ENCODE assay signal across 9 mouse cellular contexts in the genomic region with DNA sequence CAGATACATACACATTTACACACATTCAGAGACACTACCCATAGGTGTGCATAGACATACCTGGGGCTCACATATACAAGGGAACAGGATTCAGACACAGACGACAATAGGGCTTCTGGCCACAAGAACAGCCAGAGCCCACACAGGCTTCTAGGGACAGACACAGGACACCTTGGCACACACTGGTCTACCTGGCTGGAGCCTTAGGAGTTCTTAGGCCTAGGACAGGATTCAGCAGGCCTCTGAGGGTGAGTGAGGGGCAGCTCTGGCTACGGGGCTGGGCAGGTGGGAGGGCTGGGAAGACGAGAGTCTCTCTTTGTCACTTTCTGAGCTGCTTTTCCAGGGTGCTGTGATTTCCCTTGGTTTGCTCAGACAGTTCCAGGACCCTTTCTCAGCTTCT. TPM values are rescaled to one million over a fixed set of nuclear protein-coding genes. Genes with fewer than 3 reads are reported as not detected.
DNase-seq lines count a peak whose midpoint lies in the region; ATAC-seq and TF ChIP-seq lines count a peak whose summit lies in the region.
"Had no signal": no experiment of that assay in that cellular context is flagged by ENCODE, and none has a peak within 500 bp of the region (broad histone marks: within the 10 kb centered on the region; RNA-seq: fewer than 3 reads in every experiment).

No protein-coding gene starts in this region.

- intact Hi-C loops in gastrocnemius, postnatal 36 days (cut with DNase I): loop anchor here (5.0 kb wide), 1 partner anchor 316 kb away; no protein-coding TSS in a partner anchor

- DNase-seq in kidney, adult 2 months: no peak
- DNase-seq in kidney, adult 18-20 months: no peak
- DNase-seq in liver, postnatal 0 days: no peak
- DNase-seq in adipocyte (ENCODE audit: low spot score): no peak
- DNase-seq in gastrocnemius, postnatal 36 days: no peak
- DNase-seq in adrenal gland, postnatal 36 days: no peak
- DNase-seq: cerebellum, postnatal 10 days had no signal

- TF ChIP-seq EP300 in liver, postnatal 0 days (IDR thresholded peaks at IDR 0.05; ENCODE audit: low read depth): no peak

- no peaks in the 10 kb centered on the region for H3K9me3 ChIP-seq in heart, embryonic 15.5 days (replicated peaks)
- H3K9me3 ChIP-seq in liver, postnatal 0 days (ENCODE audit: low read length): no peaks in the 10 kb centered on the region

- H3K27me3 ChIP-seq in kidney, adult 2 months (replicated peaks; ENCODE audit: control insufficient read depth, insufficient read depth, low read length): no peaks in the 10 kb centered on the region
- no peaks in the 10 kb centered on the region for H3K27me3 ChIP-seq in heart, embryonic 15.5 days
- no peaks in the 10 kb centered on the region for H3K27me3 ChIP-seq in liver, postnatal 0 days (ENCODE audit: insufficient read depth, low read length)

- no peak for TF ChIP-seq POLR2A in kidney, adult 2 months (IDR thresholded peaks at IDR 0.05; ENCODE audit: low read depth, low read length)
- TF ChIP-seq POLR2A in bone marrow macrophage, adult 2 months (IDR thresholded peaks at IDR 0.05; ENCODE audit: borderline replicate concordance, low read depth, low read length): no peak

- 41% methylated on average over 3 of the region's 3 CpGs for WGBS in kidney, adult 2 months
- 47% methylated on average over 3 of the region's 3 CpGs for WGBS in heart, embryonic 15.5 days
- WGBS in liver, postnatal 0 days (ENCODE audit: insufficient replicate concordance): 43% methylated on average over 3 of the region's 3 CpGs

- peak overlapping the region; percentile 79 for H3K27ac ChIP-seq in kidney, adult 2 months (ENCODE audit: insufficient read depth, low read depth, low read length)
- peak overlapping the region; percentile 88 for H3K27ac ChIP-seq in bone marrow macrophage, adult 2 months (ENCODE audit: insufficient read depth, low read depth, low read length)
- peak overlapping the region; percentile 79 for H3K27ac ChIP-seq in heart, embryonic 15.5 days
- H3K27ac ChIP-seq in liver, postnatal 0 days (ENCODE audit: low read depth): peak overlapping the region; percentile 95

- H3K36me3 ChIP-seq in kidney, adult 2 months (ENCODE audit: control insufficient read depth, insufficient read depth, low read length): no peaks in the 10 kb centered on the region
- no peaks in the 10 kb centered on the region for H3K36me3 ChIP-seq in heart, embryonic 15.5 days
- H3K36me3 ChIP-seq in liver, postnatal 0 days (replicated peaks; ENCODE audit: insufficient read depth, low read length): peaks cover 12% of the 10 kb centered on the region

- H3K9ac ChIP-seq in heart, embryonic 15.5 days: peak overlapping the region; percentile 52
- peak overlapping the region; percentile 64 for H3K9ac ChIP-seq in liver, postnatal 0 days (replicated peaks)

- no peak for ATAC-seq in heart, embryonic 15.5 days (replicated peaks; ENCODE audit: insufficient number of reproducible peaks, insufficient read depth, low FRiP score, low read depth)
- ATAC-seq in liver, postnatal 0 days: peak; percentile 1; the same call in 1 of the 2 replicates

- H3K4me2 ChIP-seq in heart, embryonic 15.5 days: peak overlapping the region; percentile 61
- peak overlapping the region; percentile 69 for H3K4me2 ChIP-seq in liver, postnatal 0 days (ENCODE audit: low read depth, low read length)

- no peak for TF ChIP-seq CTCF in kidney, adult 2 months (conservative IDR thresholded peaks at IDR 0.05; ENCODE audit: insufficient read depth, insufficient read length, low read depth, low read length)
- TF ChIP-seq CTCF in bone marrow macrophage, adult 2 months (IDR thresholded peaks at IDR 0.05; ENCODE audit: low read depth, low read length): no peak
- TF ChIP-seq CTCF in liver, postnatal 0 days (IDR thresholded peaks at IDR 0.05; ENCODE audit: low read depth): no peak

- peak overlapping the region; percentile 49 for H3K4me3 ChIP-seq in kidney, adult 2 months (ENCODE audit: insufficient read depth, low read depth, low read length)
- H3K4me3 ChIP-seq in bone marrow macrophage, adult 2 months (ENCODE audit: insufficient read depth, low read length): peak overlapping the region; percentile 63
- H3K4me3 ChIP-seq in heart, embryonic 15.5 days: peak overlapping the region; percentile 38
- peak overlapping the region; percentile 41 for H3K4me3 ChIP-seq in liver, postnatal 0 days (ENCODE audit: low read depth, low read length)

- peaks cover 12% of the 10 kb centered on the region for H3K4me1 ChIP-seq in kidney, adult 2 months (ENCODE audit: control insufficient read depth, insufficient read depth, low read length)
- peaks cover 41% of the 10 kb centered on the region for H3K4me1 ChIP-seq in bone marrow macrophage, adult 2 months (ENCODE audit: control insufficient read depth, insufficient read depth, low read length)
- H3K4me1 ChIP-seq in heart, embryonic 15.5 days (replicated peaks): peaks cover 28% of the 10 kb centered on the region
- H3K4me1 ChIP-seq in liver, postnatal 0 days (ENCODE audit: insufficient read depth): peaks cover 32% of the 10 kb centered on the region

RNA-seq across cellular contexts. Expression of a gene that starts 30.4 kb away (rescaled TPM):
- 68.7 and 69.7 TPM in 2 replicates for polyA plus RNA-seq in kidney, adult 2 months (2012; rRNA removed)
- 326 and 363 TPM in 2 replicates for polyA plus RNA-seq in bone marrow macrophage, adult 2 months (2012; ENCODE audit: insufficient read depth, insufficient read length, missing spikeins)
- polyA plus RNA-seq in heart, embryonic 15.5 days (2015; fragmentation: Nextera tagmentation; extraction: Ambion mirVana): 23.5 and 38.4 TPM in 2 replicates
- 16.0 and 18.1 TPM in 2 replicates for polyA plus RNA-seq in liver, postnatal 0 days (2015; fragmentation: Nextera tagmentation; extraction: Ambion mirVana)
- total RNA-seq in gastrocnemius, postnatal 36 days (2021): 10 to 100 TPM; 15.6 to 25.5 TPM
- 10 to 100 TPM; 30.0 to 35.4 TPM for total RNA-seq in adrenal gland, postnatal 36 days (2021)

RNA-seq across cellular contexts. Expression of a gene that starts 32.4 kb away (rescaled TPM):
- not detected in 2 replicates for polyA plus RNA-seq in kidney, adult 2 months (2012; rRNA removed)
- polyA plus RNA-seq in bone marrow macrophage, adult 2 months (2012; ENCODE audit: insufficient read depth, insufficient read length, missing spikeins): 8.7 and 11.2 TPM in 2 replicates
- not detected in 2 replicates for polyA plus RNA-seq in heart, embryonic 15.5 days (2015; fragmentation: Nextera tagmentation; extraction: Ambion mirVana)
- polyA plus RNA-seq in liver, postnatal 0 days (2015; fragmentation: Nextera tagmentation; extraction: Ambion mirVana): not detected in 2 replicates
- total RNA-seq in gastrocnemius, postnatal 36 days (2021): 1 to 10 TPM in 1 of 2 experiments, not detected in 1; 2.1 TPM
- 1 to 10 TPM in 1 of 2 experiments, not detected in 1; 3.8 TPM for total RNA-seq in adrenal gland, postnatal 36 days (2021)

RNA-seq across cellular contexts. Expression of a gene that starts 43.2 kb away (rescaled TPM):
- polyA plus RNA-seq in kidney, adult 2 months (2012; rRNA removed): 26.9 and 28.6 TPM in 2 replicates
- polyA plus RNA-seq in bone marrow macrophage, adult 2 months (2012; ENCODE audit: insufficient read depth, insufficient read length, missing spikeins): 2.6 and 3.5 TPM in 2 replicates
- polyA plus RNA-seq in heart, embryonic 15.5 days (2015; fragmentation: Nextera tagmentation; extraction: Ambion mirVana): 16.3 and 21.9 TPM in 2 replicates
- polyA plus RNA-seq in liver, postnatal 0 days (2015; fragmentation: Nextera tagmentation; extraction: Ambion mirVana): 14.8 and 15.8 TPM in 2 replicates
- 10 to 100 TPM; 17.6 to 22.7 TPM for total RNA-seq in gastrocnemius, postnatal 36 days (2021)
- total RNA-seq in adrenal gland, postnatal 36 days (2021): 100 to 1,000 TPM; 163 to 207 TPM
